Mouse (Mus musculus) CD4-positive, CD25-positive, alpha-beta regulatory T cell, adult 4 months (primary cell): ENCODE data around the gene Polrmt. TPM values are rescaled to one million over a fixed set of nuclear protein-coding genes. Genes with fewer than 3 reads are reported as not detected.

Source experiments
- ATAC-seq: one replicate; pipeline ENCODE4 v1.8.0; 2017
- polyA plus RNA-seq, 2 experiments: library from polyadenylated mRNA; unstranded; fragments of 100-300 nt; shearing (Covaris generic); gene quantifications; one replicate each; pipeline ENCODE4 v1.2.1; 2017

The Polrmt gene
- 10 to 100 TPM; 18.0 to 23.4 TPM for polyA plus RNA-seq

DNA sequence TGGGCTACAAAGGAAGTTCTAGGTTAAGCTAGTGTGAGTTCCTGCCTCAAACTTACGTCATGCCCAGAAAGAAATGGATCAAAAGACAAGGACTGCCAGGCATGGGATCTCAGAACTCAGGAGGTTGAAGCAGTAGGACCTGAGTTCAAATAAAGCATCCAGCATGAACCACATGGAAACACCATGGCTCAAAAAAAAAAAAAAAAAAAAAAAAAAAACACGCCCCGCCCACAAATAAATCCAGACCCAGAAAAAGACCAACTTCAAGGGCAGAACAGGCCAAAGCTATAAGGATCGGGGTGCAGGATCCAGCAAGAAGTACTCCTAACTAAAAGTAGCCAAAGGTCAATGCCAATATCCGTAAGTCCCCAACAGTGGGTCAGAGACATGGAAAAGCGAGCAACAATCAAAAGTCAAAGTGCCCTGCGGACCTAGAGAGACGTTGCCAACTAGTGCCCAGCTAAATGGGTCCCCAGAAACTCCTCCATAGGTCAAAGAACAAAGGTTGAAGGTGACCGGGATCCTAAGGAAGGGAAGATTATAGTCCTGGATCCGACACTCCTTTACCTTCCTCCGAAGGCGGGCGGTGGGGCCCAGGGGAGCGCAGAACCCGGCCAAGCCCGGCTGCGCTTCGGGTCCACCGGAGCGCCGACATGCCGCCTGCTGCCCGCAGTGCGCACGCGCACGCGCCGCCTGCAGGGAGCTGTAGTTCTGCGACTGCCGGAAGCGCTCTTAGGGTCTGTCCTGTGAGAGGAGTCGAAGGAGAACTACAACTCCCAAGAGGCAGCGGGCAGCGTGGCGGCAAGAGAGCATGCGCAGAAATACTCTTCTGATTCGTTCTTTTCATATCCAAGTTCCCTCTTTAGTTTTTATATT, at the start of gene Polrmt:
TSS of gene Polrmt (minus strand) at position 684 of the 876 bp plus-strand sequence.
- peak; percentile 100 for ATAC-seq

DNA sequence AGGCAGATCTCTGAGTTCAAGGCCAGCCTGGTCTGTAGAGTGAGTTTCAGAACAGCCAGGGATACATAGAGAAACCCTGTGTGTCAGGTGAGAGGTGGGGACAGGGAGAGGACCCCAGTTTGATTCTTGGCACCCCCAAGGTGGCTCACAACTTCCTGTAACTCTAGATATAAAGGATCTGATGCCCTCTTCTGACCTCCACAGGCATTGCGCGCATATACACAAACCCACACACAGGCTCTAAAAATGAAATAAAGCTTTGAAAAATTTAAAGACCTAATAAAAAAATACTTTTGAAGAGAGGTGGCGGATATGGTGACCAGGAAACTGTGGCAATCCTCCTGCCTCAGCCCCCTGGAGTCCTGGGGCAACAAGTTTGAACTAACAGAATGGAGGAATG, 49.5 kb upstream of the Polrmt start:
- ATAC-seq = no peak

DNA sequence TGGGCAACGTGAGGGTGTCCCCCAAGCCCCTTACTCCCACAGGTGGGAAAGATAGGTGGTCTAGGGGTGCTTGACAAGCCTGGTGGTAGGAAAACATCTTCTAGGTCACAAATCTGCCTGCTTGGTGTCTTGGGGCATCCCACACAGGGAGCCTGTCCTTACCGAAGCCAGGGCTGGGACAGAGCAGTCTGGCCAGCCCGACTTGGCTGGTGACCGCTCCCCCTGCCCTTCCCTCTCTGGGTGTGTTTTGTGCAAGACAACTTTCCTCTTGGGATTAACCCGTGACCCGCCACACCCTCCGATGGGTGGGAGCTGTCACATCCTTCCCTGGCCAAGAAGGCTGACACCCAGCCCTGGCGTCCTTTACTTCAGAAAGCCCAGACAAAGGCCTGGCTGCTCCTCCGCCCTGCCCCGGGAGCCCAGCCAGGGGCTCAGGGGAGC, 48.1 kb upstream of the Polrmt start:
- ATAC-seq = no peak

DNA sequence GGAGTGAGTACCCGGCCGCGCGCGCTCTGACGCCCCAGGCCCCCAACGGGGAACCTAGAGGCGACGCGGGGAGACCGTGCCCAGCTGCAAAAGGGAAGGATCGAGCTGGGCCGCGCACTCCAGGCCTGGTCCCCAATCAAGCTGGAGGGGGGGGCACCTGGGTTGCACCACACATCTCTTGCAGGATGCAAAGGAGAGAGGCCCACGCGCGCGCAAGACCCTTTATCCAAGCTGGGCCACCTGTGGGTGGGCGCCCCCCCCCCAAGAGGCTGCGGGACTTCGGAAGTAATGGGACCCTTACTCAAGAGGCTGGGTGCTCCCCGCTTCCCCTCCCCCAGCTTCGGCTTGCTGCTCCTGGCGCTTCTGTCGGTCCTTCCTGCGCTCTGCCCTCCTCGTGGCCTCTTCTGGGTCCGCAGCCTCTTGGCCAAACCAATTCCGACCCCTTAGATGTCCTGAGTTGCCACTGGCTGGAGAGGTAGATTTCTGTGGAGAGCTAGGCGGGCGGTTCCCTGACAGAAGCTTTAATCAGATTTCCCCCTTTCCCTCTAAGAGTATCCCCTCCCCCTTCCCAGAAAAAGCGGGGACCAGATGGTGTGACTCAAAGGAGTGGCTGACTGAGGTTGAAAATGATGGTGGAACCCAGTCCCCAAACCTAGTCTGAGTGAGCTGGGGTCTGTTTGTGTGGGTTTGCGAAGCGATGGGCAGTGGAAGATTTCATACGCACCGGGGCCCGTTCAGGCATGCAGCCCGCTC, 47.5 kb upstream of the Polrmt start:
- no peak for ATAC-seq

DNA sequence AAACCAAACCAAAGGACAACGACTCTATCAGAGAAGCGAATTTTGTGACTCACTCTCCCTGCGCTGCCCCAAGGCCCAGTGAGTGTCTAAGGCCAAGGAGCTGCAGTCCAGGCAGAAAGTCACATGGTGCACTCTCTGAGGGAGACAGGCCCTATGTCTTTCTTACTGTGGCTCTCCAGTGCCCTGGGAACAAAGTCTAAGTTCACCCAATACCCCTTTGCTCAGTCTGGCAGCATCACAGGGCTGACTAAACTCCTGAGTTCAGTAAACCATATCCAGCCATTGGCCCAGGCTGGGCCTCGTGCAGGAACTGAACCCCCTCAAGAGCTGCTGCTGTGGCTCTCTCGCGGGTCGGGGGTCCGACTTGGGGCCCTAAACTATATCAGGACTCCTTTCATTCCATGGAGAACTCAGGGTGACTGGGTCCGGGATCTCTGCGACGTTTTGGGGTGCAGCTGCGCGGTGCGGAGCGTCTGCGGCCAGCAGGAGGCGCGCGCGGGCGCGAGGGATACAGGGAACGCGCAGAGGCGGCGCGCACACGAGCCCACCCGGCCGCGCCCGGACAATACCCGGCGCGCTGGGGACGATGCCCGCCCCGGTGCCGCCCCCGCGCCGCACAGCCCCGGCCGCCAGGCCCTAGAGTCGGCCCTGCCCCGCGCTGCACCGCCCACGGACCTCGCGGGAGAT, 46.8 kb upstream of the Polrmt start, which contains the start of gene Palm:
TSS of gene Palm (plus strand) at position 522 of the 687 bp plus-strand sequence.
- peak; percentile 68 for ATAC-seq

DNA sequence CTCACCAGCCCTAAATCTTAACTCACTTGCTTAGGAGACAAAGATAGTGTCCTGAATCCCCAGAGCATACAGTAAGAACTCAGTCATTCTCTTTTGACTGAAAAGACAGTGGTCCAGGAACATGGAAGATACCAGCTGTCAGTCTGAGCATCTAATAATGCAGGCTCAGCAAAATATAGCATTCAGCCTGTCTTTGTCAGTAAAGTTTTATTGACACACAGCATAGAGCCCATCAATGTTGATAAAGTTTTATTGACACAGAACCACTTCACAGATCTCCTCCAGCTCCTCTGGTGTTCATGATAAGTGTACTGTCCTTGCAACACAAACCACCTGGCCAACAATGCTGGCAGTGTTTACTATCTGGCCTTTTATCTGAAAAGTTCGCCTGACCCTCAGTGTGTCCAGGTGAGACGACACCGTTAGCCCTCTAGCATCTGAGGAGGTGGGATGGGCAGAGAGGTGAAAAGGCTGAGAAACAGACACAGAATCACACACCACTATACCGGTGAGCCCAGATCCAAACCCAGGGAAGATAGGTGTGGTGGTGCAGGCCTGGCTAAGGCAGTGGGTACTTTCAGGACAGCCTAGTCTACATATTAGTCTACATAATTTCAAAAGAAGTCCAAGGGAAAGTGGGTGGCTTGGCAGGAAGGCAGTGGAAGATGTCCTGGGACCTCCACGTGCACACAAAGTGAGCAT, 46.1 kb upstream of the Polrmt start:
- ATAC-seq = no peak

DNA sequence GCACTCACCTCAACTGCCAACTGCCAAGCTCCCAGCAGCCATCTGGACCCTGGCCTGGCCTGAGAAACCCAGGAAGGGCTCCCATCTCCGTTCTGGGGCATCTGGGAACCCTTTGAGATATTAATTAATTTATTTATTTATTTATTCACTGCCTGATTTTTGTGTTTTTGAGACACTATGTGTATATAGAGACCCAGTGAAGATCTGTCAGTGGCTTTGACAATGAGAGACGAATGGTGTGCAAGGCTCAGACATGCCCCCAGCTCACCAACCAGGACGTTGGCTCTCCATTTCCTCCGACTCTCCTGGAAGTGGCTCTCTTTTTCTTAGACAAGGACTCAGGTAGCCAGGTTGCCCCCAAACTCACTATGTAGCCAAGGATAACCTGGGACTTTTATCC, 44.5 kb upstream of the Polrmt start, which contains the start of gene Prss57:
TSS of gene Prss57 (minus strand) at position 101 of the 400 bp plus-strand sequence.
- ATAC-seq = no peak

DNA sequence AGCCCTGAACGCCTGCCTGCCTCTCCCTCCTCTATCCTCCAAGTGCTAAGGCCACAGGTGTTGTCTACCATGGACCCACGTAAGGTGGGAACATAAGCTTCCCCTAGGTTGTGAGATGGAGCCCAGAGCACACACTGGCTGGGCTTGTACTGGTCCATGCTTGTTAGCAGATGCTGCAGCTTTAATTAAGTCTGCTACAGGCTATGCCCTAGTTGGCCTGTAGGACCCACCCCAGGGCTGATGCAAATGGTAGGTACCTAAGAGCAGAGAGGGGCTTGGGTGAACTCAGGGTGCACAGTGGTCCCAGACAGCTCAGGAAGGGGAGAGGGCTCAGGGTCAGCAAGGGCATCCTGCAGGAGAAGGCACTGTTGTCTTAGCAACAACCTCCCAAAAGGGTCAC, 43.2 kb upstream of the Polrmt start:
- no peak for ATAC-seq

DNA sequence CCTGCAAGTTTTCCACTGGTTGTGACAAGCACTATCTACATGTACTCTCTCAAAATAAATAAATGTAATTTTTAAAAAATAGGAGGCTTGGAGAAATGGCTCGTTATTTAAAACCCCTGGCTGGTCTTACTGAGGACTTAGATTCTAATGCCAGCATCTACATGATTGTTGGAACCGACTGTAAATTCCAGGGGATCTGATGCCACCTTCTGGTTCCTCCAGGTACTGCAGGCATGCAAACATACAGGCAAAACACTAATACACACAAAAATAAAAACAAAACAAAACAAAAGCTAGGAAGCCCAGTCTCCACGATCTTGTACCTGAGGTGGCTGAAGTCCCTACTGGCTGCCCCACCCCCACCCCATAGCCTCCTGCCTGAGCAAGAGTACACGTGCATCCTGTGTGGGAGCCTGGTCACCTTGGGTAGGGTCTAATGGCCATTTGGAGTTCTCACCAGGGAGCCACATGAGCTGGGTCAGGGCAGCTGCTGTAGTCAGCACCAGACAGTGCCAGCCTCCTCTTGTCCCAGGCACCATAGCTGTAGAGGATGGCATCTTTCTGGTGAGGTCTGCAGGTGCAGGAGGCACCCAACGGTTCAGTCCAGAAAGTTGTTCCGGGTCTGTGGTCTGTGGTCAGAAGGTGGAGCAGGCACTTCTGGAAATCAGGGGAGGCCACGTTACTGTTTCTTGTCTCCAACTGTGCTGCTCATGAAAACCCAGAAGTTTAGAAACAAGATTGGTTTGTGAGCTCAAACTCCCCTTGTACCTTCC, 42.2 kb upstream of the Polrmt start:
- peak; percentile 41 for ATAC-seq

DNA sequence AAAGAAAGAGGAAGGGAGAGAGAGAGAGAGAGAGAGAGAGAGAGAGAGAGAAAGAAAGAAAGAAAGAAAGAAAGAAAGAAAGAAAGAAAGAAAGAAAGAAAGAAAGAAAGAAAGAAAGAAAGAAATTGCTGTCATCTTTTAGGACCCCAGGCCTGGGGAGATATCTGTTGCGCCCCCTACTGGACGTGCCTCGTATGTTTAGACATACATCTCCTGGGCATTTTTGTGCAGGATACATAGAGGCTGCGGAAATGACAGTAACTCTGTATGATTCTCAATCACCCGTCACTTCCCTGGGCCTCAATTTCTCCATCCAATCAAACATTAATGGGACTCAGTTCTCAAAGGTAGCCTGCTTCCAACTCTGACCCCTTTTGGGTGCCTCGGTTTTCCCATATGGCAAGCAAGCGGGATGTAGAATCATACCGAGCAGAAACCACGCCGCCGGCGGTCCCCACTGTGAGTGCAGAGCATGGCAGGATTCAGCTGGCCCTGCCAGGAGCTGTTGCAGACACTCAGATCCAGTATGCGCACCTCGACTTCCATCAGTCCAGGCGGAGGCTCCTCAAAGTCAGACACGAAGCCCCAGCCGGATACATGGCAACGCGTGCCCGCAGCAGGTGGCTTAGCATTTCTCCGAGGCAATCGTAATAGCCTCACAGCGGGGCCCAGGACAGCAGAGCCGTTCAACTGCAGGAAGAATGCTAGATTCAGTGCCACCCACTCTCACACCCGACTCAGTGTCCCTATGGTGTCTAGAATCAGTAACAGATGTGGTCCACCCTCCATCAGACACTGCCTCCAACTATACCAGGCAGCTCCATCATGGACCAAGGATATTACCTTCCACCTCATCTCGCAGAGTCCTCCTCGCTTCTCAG, 37.8 kb upstream of the Polrmt start:
- no peak for ATAC-seq

DNA sequence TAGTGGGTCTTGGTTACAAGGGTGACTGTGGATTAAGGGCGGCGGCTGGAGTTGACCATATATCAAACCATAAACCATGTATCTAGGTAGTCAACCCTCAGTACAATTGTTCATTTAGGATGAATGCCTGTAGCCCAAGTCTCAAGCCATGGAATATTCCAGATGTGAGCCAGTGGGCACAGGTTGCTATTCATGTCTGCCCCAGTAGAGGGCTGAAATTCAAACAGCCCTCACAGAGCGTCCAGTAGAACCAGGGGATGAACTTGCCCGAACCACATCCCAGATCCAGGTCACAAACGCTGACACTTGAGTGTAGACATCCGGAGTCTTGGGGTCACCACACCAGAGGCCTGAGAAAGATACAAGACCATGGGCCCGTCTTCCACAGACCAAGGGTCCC, 36.7 kb upstream of the Polrmt start:
- ATAC-seq = no peak

DNA sequence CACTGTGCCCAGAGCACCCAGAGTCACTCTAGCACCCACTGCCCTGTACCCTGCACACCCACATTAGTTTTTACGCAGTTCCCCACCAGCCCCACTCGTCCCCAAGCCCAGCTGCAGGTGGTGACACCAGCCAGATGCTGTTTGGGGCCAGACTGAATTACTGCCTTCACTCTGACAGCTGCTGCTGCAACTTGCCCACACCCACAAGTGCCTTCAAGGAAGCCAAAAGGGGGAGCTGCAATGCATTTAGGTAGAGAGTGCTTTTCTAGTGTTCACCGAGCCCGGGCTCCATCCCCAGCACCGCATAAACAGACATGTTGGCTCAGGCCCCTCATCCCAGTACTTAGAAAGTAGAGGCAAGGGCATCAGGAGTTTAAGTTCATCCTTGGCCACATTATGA, 35.6 kb upstream of the Polrmt start:
- no peak for ATAC-seq

DNA sequence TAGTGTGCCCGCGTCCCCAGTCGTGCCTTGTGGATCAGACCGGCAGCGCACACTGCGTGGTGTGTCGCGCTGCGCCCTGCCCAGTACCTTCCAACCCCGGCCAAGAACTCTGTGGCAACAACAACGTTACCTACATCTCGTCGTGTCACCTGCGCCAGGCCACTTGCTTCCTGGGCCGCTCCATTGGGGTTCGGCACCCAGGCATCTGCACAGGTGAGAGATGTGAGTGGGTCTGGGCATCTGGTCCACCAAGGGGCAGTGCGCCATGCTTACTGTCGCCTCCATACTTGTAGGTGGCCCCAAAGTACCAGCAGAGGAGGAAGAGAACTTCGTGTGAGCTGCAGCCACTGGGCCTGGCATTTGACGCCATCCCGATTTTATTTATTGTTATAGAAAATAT, 34.8 kb upstream of the Polrmt start:
- ATAC-seq = no peak

DNA sequence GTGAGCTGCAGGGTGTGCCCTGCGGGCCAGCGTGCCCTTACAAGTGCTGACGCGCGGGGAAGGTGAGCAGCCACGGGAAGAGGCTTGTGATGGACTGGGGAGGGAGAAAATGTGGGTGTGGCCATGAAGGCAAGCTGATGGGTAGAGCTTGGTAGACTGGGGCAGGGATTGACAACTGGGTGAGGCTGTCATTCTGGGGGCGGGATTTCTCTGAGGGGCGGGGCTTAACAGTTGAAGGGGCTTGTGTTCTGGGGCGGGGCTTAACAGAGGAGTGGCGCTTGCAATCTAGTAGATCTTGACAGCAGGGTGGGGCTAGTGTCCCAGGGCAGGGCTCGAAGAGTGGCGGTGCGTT, 34.3 kb upstream of the Polrmt start:
- peak; percentile 62 for ATAC-seq

DNA sequence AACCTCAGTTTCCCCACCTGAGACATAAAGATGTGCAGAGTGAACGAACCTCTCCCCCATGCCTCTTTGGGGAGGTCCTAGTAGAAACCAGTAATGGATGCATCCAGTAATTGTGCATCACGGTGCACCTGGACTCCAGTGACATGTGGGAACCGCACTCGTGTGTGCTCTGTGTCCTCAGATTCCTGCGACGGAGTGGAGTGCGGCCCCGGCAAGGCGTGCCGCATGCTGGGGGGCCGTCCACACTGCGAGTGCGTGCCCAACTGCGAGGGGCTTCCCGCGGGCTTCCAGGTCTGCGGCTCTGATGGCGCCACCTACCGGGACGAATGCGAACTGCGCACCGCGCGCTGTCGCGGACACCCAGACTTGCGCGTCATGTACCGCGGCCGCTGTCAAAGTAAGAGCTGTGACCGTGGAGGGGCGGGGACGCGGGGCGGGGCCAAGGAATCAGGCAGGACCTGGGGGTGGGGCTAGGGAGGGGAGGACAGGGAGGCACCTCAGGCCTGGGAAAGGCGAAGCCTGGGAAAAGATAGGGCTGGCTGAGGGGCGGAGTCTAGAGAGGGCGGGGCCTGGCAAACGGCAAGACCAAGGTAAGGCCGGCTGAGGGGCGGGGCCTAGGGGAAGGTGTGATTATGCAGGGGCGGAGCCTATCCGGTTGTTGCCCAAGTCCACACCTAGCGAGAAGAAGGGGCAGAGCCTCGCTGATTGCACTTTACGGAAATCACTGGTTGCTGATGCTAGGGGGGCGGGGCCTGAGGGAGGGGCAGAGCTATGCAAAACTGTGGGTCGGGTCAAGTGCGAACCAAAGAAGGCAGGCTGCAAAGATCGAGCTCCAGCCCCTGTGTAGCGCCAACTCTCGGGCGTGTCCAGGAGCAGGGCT, 33.6 kb upstream of the Polrmt start:
- ATAC-seq = peak; percentile 80

DNA sequence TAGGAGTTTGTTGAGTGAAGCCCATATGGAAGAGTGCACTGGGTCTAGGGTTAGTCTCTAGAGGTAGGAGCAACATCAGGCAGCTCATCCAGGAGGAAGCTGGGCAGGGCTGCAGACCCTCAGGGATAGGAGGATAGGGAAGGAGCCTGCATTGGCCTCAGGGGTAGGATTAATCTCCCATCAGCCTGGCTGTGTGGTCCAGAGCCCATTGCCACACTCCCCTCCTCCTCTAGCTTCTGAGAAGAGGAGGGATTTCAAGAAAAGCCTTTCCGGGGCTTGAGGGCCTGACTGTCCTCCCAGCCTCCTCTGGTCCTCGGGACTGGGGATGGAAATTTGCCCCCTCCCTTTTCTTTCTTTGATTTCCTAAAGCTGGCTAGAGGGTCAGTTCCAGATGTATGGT, 32.8 kb upstream of the Polrmt start:
- ATAC-seq = no peak

DNA sequence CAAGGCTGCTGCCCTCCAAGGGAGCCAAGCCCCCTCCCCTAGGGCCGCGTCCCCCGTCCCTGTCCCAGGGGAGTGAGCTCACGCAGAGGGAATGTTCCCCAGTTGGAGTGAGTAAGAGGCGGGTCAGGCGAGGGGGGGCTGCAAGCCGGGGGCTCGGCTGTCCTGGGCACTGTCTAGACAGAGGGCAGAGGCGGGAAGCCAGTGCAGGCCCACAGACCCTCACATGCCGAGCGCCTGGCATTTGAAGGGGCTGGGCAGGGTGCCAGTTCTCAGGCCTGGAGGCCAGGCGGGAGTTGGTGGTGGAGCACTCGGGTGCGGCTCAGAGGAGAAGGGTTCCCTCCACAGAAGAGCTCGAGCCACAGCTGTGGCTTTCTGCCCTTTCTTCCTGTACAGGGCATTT, 31.6 kb upstream of the Polrmt start:
- ATAC-seq = no peak

DNA sequence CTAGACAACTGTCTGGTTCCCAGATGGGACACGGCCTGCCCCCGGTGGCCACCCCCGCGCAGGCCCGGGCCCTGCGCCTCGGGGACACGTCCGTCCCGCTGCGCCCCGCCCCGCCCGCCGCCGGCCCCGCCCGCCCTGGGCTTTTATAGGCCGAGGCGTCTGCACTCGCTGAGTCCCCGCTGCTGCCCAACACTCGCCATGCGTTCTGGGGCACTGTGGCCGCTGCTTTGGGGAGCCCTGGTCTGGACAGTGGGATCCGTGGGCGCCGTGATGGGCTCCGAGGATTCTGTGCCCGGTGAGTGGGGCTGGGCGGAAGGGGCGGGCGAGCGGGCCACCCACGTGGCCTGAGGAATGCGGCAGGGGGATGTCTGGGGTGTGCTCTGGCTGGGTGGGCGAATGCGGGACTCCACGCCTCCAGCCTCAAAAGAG, 30.7 kb upstream of the Polrmt start, which contains the start of gene Fstl3:
TSS of gene Fstl3 (plus strand) at position 170 of the 429 bp plus-strand sequence.
- no peak for ATAC-seq
